Mouse (Mus musculus): ENCODE measurements around the gene Plekha8. TPM values are rescaled to one million over a fixed set of nuclear protein-coding genes. Genes with fewer than 3 reads are reported as not detected.

The Plekha8 gene
- polyA plus RNA-seq, 1 experiment from 2014 or later, result 21.4 TPM

- Histone ChIP-seq H3K27me3 (ENCODE audit: control insufficient read depth, insufficient read depth, low read length) (0 out of 2 replicates have a peak, but pooled peaks cover 3% of the 10 kb centered on the region), H3K9ac (ENCODE audit: low read length) (no peak overlapping the region), H3K4me3 (ENCODE audit: low read depth, low read length) (no peak overlapping the region), H3K4me1 (ENCODE audit: control insufficient read depth, insufficient read depth, low read length) (peaks cover 7% of the 10 kb centered on the region; the same call in 1 of the 2 replicates), H3K27ac (ENCODE audit: low read depth, low read length) (no peak overlapping the region), H3K9me3 (ENCODE audit: control insufficient read depth, low read length) (no peaks in the 10 kb centered on the region), H3K36me3 (ENCODE audit: control insufficient read depth, insufficient read depth, low read length) (no peaks in the 10 kb centered on the region), H3K4me2 (ENCODE audit: low read depth) (no peak overlapping the region)
- ATAC-seq (ENCODE audit: insufficient read depth, low FRiP score, low TSS enrichment), result no peak
- no peak for DNase-seq (ENCODE audit: low spot score)
- WGBS, result 81% methylated on average over 5 of the region's 5 CpGs
Observed at GRCm38 (mm10) chr6:54685103-54685502, 90.2 kb downstream of the Plekha8 start.

- Histone ChIP-seq H3K4me1 (ENCODE audit: control insufficient read depth, insufficient read depth, low read length) (peaks cover 7% of the 10 kb centered on the region; the same call in 1 of the 2 replicates), H3K4me3 (ENCODE audit: low read depth, low read length) (no peak overlapping the region), H3K36me3 (ENCODE audit: control insufficient read depth, insufficient read depth, low read length) (no peaks in the 10 kb centered on the region), H3K9ac (ENCODE audit: low read length) (no peak overlapping the region), H3K27me3 (ENCODE audit: control insufficient read depth, insufficient read depth, low read length) (0 out of 2 replicates have a peak, but pooled peaks cover 3% of the 10 kb centered on the region), H3K9me3 (ENCODE audit: control insufficient read depth, low read length) (no peaks in the 10 kb centered on the region), H3K4me2 (ENCODE audit: low read depth) (no peak overlapping the region), H3K27ac (ENCODE audit: low read depth, low read length) (no peak overlapping the region)
- DNase-seq (ENCODE audit: low spot score) (no peak), ATAC-seq (ENCODE audit: insufficient read depth, low FRiP score, low TSS enrichment) (no peak)
- 79% methylated on average over 14 of the region's 14 CpGs for WGBS
Observed at GRCm38 (mm10) chr6:54685716-54686395, 90.9 kb downstream of the Plekha8 start.

- H3K4me2 ChIP-seq (ENCODE audit: low read depth), result no peak overlapping the region
- no peak overlapping the region for H3K27ac ChIP-seq (ENCODE audit: low read depth, low read length)
- H3K9ac ChIP-seq (ENCODE audit: low read length), result no peak overlapping the region
- DNase-seq (ENCODE audit: low spot score), result no peak
- peaks cover 6% of the 10 kb centered on the region; the same call in 1 of the 2 replicates for H3K4me1 ChIP-seq (ENCODE audit: control insufficient read depth, insufficient read depth, low read length)
- WGBS, result 90% methylated on average over 21 of the region's 21 CpGs
- H3K36me3 ChIP-seq (ENCODE audit: control insufficient read depth, insufficient read depth, low read length), result no peaks in the 10 kb centered on the region
- no peak overlapping the region for H3K4me3 ChIP-seq (ENCODE audit: low read depth, low read length)
- 0 out of 2 replicates have a peak, but pooled peaks cover 3% of the 10 kb centered on the region for H3K27me3 ChIP-seq (ENCODE audit: control insufficient read depth, insufficient read depth, low read length)
- ATAC-seq (ENCODE audit: insufficient read depth, low FRiP score, low TSS enrichment), result no peak
- H3K9me3 ChIP-seq (ENCODE audit: control insufficient read depth, low read length), result no peaks in the 10 kb centered on the region
Observed at GRCm38 (mm10) chr6:54686946-54687737, 92.2 kb downstream of the Plekha8 start.

- WGBS, result 82% methylated on average over 18 of the region's 18 CpGs
Observed at GRCm38 (mm10) chr6:54688467-54689323, 93.8 kb downstream of the Plekha8 start.

GRCm38 (mm10) chr6:54689686-54690085 is 94.8 kb downstream of the Plekha8 start:
- H3K27me3 ChIP-seq (ENCODE audit: control insufficient read depth, insufficient read depth, low read length), result no peaks in the 10 kb centered on the region
- H3K9me3 ChIP-seq (ENCODE audit: control insufficient read depth, low read length), result no peaks in the 10 kb centered on the region
- no peak overlapping the region for H3K9ac ChIP-seq (ENCODE audit: low read length)
- H3K4me1 ChIP-seq (ENCODE audit: control insufficient read depth, insufficient read depth, low read length), result no peaks in the 10 kb centered on the region
- no peak for DNase-seq (ENCODE audit: low spot score)
- H3K4me3 ChIP-seq (ENCODE audit: low read depth, low read length), result no peak overlapping the region
- WGBS, result 89% methylated on average over 7 of the region's 7 CpGs
- ATAC-seq (ENCODE audit: insufficient read depth, low FRiP score, low TSS enrichment), result no peak
- H3K4me2 ChIP-seq (ENCODE audit: low read depth), result no peak overlapping the region
- H3K27ac ChIP-seq (ENCODE audit: low read depth, low read length), result no peak overlapping the region
- H3K36me3 ChIP-seq (ENCODE audit: control insufficient read depth, insufficient read depth, low read length), result no peaks in the 10 kb centered on the region

More at GRCm38 (mm10) chr6:54688467-54689323, 93.8 kb downstream of the Plekha8 start:
- Histone ChIP-seq H3K4me2 (ENCODE audit: low read depth) (no peak overlapping the region), H3K27ac (ENCODE audit: low read depth, low read length) (no peak overlapping the region), H3K9me3 (ENCODE audit: control insufficient read depth, low read length) (no peaks in the 10 kb centered on the region), H3K36me3 (ENCODE audit: control insufficient read depth, insufficient read depth, low read length) (no peaks in the 10 kb centered on the region), H3K27me3 (ENCODE audit: control insufficient read depth, insufficient read depth, low read length) (no peaks in the 10 kb centered on the region), H3K4me3 (ENCODE audit: low read depth, low read length) (no peak overlapping the region), H3K9ac (ENCODE audit: low read length) (no peak overlapping the region), H3K4me1 (ENCODE audit: control insufficient read depth, insufficient read depth, low read length) (no peaks in the 10 kb centered on the region)
- no peak for ATAC-seq (ENCODE audit: insufficient read depth, low FRiP score, low TSS enrichment)
- no peak for DNase-seq (ENCODE audit: low spot score)

- 87% methylated on average over 13 of the region's 13 CpGs for WGBS
- no peaks in the 10 kb centered on the region for H3K27me3 ChIP-seq (ENCODE audit: control insufficient read depth, insufficient read depth, low read length)
- DNase-seq (ENCODE audit: low spot score), result no peak
- no peaks in the 10 kb centered on the region for H3K9me3 ChIP-seq (ENCODE audit: control insufficient read depth, low read length)
- no peak overlapping the region for H3K9ac ChIP-seq (ENCODE audit: low read length)
- no peak overlapping the region for H3K4me2 ChIP-seq (ENCODE audit: low read depth)
- H3K27ac ChIP-seq (ENCODE audit: low read depth, low read length), result no peak overlapping the region
- ATAC-seq (ENCODE audit: insufficient read depth, low FRiP score, low TSS enrichment), result no peak
- H3K4me3 ChIP-seq (ENCODE audit: low read depth, low read length), result no peak overlapping the region
- no peaks in the 10 kb centered on the region for H3K36me3 ChIP-seq (ENCODE audit: control insufficient read depth, insufficient read depth, low read length)
- H3K4me1 ChIP-seq (ENCODE audit: control insufficient read depth, insufficient read depth, low read length), result no peaks in the 10 kb centered on the region
Observed at GRCm38 (mm10) chr6:54690838-54691237, 95.9 kb downstream of the Plekha8 start.

- Histone ChIP-seq H3K4me2 (ENCODE audit: low read depth) (no peak overlapping the region), H3K27me3 (ENCODE audit: control insufficient read depth, insufficient read depth, low read length) (no peaks in the 10 kb centered on the region), H3K9ac (ENCODE audit: low read length) (no peak overlapping the region), H3K4me1 (ENCODE audit: control insufficient read depth, insufficient read depth, low read length) (no peaks in the 10 kb centered on the region), H3K36me3 (ENCODE audit: control insufficient read depth, insufficient read depth, low read length) (no peaks in the 10 kb centered on the region), H3K4me3 (ENCODE audit: low read depth, low read length) (no peak overlapping the region), H3K27ac (ENCODE audit: low read depth, low read length) (no peak overlapping the region), H3K9me3 (ENCODE audit: control insufficient read depth, low read length) (no peaks in the 10 kb centered on the region)
- no peak for ATAC-seq (ENCODE audit: insufficient read depth, low FRiP score, low TSS enrichment)
- DNase-seq (ENCODE audit: low spot score), result no peak
- 78% methylated on average over 14 of the region's 14 CpGs for WGBS
Observed at GRCm38 (mm10) chr6:54691368-54692116, 96.6 kb downstream of the Plekha8 start.

GRCm38 (mm10) chr6:54692201-54692600 is 97.3 kb downstream of the Plekha8 start:
- Histone ChIP-seq H3K9me3 (ENCODE audit: control insufficient read depth, low read length) (no peaks in the 10 kb centered on the region), H3K4me1 (ENCODE audit: control insufficient read depth, insufficient read depth, low read length) (no peaks in the 10 kb centered on the region), H3K9ac (ENCODE audit: low read length) (no peak overlapping the region), H3K4me2 (ENCODE audit: low read depth) (no peak overlapping the region), H3K27ac (ENCODE audit: low read depth, low read length) (no peak overlapping the region), H3K4me3 (ENCODE audit: low read depth, low read length) (no peak overlapping the region), H3K36me3 (ENCODE audit: control insufficient read depth, insufficient read depth, low read length) (no peaks in the 10 kb centered on the region), H3K27me3 (ENCODE audit: control insufficient read depth, insufficient read depth, low read length) (no peaks in the 10 kb centered on the region)
- DNase-seq (ENCODE audit: low spot score) (no peak), ATAC-seq (ENCODE audit: insufficient read depth, low FRiP score, low TSS enrichment) (no peak)
- 77% methylated on average over 1 of the region's 1 CpGs for WGBS

Data from neural tube, embryonic 11.5 days (tissue).